Mouse (Mus musculus): ENCODE results near the gene Mup6.
"Not testable (repeated sequence)": the region's sequence is repeated elsewhere in the genome, so short reads cannot be mapped to it uniquely, and the experiment has no call there.

Mup6 gene

DNA sequence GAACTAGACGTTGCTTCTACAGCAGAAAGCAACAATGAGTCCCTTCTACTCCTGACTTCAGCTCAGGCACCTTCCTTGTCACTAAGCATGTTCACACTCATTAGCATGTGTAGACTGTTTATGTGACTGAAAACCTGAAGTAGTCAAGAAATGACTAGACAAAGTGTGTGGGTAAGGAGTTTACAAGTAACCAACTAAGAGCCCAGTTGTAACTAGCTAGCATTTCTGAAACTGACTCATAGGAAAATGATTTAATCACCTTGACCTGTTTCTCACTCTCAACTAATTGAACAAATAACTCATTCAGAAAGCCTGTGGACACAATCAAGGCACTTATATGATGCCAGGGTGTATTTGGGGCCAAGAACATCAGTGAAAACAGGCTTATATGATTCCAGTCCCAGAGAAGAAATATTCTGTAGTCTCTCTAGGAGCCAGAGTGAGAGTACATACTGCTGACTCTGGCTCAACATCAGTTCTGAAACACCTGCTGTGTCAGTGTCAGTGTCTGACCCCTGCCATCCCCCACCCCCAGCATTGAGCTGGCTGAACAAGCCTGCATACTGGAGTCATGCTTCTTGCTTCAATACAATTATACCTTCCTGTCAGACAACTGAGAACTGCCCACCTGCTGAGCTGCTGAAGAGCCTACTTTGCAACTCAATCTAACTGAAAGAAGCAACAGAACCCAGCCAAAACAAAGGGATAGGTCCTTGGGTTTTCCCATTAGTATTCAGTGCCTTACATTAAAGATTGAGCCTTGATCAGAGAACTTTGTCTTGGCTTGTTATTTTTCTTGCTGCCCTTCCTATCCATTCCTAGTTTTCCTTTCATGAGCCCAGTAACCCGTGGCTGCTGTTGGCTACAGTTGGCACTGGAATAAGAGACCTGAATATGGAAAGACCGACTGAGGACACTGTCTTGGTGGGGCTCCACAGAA lies at the start of gene Mup6:
TSS of gene Mup6 (plus strand) at position 890 of the 940 bp plus-strand sequence.
- DNase-seq (ENCODE audit: low read depth in 1 of 2, low spot score in 2 of 2): no peak

- no peak for DNase-seq (ENCODE audit: low read depth in 1 of 2, low spot score in 2 of 2)
Measured at GRCm38 (mm10) chr4:59914608-59915403, 49.3 kb upstream of the Mup6 start, which contains the start of gene Slc46a2. TSS of gene Slc46a2 (minus strand) at chr4:59915056.

DNA sequence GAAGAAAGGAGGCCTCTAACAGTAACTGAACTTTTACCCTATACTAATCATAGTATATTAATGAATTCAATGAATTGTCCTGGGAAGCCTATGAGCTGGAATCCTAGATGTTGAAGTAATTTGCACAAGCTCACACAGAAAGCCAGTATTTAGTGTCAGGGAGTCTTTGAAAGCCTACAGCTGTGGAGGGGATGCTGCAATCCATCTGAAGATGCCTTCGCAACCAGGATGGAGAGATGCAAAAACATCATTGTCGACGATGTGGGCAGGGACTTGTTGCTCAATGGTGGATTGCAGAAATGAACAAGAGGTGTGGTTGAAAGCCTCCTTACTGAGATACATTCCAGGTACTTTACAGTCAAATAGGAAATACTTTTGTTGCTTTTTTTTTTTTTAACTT lies 46.1 kb upstream of the Mup6 start:
- no peak for DNase-seq (ENCODE audit: low read depth in 1 of 2, low spot score in 2 of 2)

DNA sequence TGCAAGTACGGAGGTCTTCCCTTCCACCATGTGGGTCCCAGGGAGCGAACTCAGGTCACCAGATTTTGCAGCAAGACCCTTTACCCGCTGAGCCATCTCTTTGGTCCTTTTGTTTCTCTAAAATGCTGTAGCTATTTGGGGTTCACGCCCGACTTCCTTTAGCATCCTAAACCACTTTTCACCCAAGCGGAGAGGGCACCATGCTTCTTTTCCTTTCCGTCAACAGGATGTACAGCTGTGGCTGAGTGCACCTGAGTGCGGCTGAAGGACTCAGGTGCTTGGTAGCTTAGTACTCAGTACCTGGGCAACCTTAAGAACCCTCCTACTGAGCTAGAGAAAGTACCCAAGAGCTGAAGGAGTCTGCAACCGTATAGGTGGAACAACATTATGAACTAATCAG lies 39.0 kb upstream of the Mup6 start:
- no peak for DNase-seq (ENCODE audit: low read depth in 1 of 2, low spot score in 2 of 2)

- no peak for DNase-seq (ENCODE audit: low read depth in 1 of 2, low spot score in 2 of 2)
Measured at GRCm38 (mm10) chr4:59927666-59928065, 36.4 kb upstream of the Mup6 start.

GRCm38 (mm10) chr4:59928347-59928746 lies 35.7 kb upstream of the Mup6 start:
- peak; percentile 13 to 37 for DNase-seq (ENCODE audit: low read depth in 1 of 2, low spot score in 2 of 2)

DNA sequence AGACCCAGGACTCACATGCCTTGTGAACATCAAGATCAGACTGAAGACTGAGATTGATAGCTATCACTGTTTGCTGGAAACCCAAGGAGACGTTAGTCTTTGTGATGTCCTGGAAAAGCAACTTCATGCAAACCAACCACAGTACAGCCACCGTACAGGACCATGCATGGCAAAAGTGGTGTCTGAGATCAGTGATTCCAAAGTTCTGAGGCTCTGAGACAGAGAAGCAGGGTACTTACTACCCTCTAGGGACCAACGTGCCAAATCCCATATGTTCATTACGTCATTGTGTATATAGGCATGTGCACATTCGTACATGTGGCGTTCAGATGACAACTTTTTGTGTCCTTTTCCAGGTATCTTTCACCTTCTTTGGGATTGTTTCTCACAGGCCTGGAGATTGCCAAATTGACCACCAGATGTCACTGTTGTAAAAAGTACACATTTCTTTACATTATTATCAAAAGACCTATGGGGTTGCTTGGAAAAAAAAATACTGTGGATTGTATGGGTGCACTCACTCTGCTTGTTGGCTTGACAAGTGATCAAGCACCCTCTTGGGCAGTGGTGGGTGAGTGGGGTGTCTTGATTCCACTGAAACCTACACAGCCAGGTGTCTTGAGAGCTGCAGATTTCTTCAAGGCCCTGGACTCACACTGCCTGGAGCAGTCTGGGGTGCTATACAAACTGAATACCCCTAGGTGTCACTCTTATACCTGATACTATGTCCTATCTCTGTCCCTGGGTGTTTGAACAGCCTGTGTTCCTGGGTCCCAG lies 31.4 kb upstream of the Mup6 start:
- no peak for DNase-seq (ENCODE audit: low read depth in 1 of 2, low spot score in 2 of 2)

DNA sequence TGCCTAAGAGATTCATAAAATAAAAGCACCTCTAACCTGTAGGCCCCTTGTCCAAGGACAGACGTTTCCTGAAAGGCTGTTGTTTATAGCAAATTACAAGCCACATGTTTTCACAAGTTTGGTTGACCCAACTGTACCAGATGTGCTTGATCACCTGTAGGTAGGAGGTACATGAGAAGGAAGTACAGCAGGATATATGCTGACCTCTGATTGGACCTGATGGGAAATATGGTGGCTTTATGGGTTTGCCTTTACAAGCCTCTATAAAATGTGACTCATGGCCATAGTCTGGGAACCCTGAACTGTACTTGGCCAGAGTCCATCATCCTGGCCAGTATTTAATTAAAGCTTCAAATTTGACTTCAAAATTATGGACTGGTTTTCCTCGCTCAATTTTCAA lies 26.6 kb upstream of the Mup6 start:
- DNase-seq (ENCODE audit: low read depth in 1 of 2, low spot score in 2 of 2): no peak

- DNase-seq (ENCODE audit: low read depth in 1 of 2, low spot score in 2 of 2): no peak
Measured at GRCm38 (mm10) chr4:59960610-59961009, 3.5 kb upstream of the Mup6 start, which contains the start of gene Mup4. TSS of gene Mup4 (minus strand) at chr4:59960710.

DNA sequence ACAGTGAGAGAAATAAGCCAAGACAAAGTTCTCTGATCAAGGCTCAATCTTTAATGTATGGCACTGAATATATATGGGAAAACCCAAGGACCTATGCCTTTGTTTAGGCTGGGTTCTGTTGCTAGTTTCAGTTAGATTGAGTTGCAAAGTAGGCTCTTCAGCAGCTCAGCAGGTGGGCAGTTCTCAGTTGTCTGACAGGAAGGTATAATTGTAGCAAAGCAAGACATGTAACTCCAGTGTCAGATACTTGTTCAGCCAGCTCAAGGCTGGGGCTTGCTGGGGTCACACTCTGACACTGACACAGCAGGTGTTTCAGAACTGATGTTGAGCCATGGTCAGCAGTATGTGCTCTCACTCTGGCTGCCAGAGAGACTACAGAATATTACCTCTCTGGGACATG lies 33.8 kb downstream of the Mup6 start:
- DNase-seq (ENCODE audit: low read depth in 1 of 2, low spot score in 2 of 2): not testable (repeated sequence)

- not testable (repeated sequence) for DNase-seq (ENCODE audit: low read depth in 1 of 2, low spot score in 2 of 2)
Measured at GRCm38 (mm10) chr4:60020141-60020540, 56.0 kb downstream of the Mup6 start.

DNA sequence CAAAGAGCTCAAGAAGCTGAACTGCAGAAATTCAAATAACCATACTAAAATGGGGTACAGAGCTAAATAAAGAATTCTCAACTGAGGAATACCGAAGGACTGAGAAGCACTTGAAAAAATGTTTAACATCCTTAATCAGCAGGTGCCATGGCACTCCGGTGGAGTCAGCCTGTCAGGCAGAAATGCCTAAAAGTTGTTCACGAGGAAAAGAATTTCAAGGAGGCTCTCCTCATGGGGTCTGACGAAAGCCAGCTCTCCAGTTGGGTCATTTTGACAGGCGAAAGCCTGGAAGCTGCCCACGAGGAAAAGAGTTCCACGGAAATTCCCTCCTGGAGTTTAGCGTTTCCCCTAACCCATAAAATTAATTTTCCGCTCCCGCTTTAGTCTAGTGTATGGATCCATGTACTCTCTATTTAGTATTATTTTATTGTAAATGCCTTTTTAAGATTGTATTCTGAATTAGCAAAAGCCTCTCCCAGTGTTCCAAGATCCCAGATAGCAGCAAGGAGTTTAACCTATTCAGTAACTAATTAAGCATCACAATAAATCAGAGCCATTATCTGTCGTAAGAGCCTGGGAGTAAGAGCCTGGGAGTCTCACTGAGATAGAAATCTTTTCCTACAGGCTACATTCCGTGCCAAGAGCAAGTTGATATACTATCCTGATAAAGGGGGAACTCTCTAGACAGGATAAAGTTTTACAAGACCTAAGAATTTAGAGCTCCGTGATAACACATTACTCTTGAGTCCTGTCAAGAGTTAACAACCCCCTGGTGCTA lies 65.4 kb downstream of the Mup6 start:
- DNase-seq (ENCODE audit: low read depth in 1 of 2, low spot score in 2 of 2): not testable (repeated sequence)
